Mouse (Mus musculus) kidney, postnatal 36 days (tissue): Measurements from ENCODE around the gene Gpatch11.
"Not testable (repeated sequence)": the region's sequence is repeated elsewhere in the genome, so short reads cannot be mapped to it uniquely, and the experiment has no call there.

ENCODE experiments used
- DNase-seq, 2 experiments: peaks; one replicate each; pipeline ENCODE4 v3.0.0; 2021 to 2022; ENCODE audit warnings: mixed read lengths in 2 of 2

The Gpatch11 gene

GRCm38 (mm10) chr17:78834856-78835835, at the start of gene Gpatch11, which contains the start of gene Heatr5b:
Gene Gpatch11, plus strand, starts transcription at chr17:78835567.
Gene Heatr5b, minus strand, starts transcription at chr17:78835364.
- DNase-seq = peak; percentile 99 to 100

DNA sequence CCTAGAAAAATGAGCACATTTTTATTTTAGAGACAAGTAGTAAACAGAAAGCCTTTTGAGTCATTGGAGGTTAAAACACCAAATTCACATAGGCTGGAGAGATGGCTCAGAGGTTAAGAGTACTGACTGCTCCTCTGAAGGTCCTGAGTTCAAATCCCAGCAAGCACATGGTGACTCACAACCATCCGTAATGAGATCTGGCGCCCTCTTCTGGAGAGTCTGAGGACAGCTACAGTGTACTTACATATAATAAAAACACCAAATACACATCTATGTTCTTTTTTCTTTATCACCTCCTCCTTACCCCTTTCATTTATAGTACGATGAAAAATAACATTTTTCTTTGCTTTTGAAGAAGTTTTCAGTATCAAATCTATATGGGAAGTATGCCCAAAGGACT, 47.1 kb upstream of the Gpatch11 start:
- not testable (repeated sequence) for DNase-seq

GRCm38 (mm10) chr17:78791068-78791689, 44.2 kb upstream of the Gpatch11 start:
- no peak for DNase-seq

DNA sequence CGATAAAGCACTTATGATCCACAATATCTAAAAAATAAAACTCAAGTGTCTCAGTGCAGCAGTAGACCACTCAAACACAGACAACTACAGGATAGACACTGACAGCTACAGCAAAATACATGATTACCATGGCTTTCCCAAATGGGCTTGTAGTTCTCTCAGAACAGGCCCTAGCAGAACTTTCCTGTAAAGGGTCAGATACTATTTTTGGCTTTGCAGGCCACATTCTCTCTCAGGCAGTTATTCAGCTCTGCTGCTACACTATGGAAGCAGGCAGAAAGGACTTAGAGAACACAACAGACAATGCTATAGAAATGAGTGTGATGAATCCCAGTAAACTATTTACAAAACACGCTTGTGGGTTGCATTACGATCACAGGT, 43.7 kb upstream of the Gpatch11 start:
- no peak for DNase-seq

- peak in 1 of 2 experiments; percentile 15 for DNase-seq
Measured at GRCm38 (mm10) chr17:78792122-78792521, 43.2 kb upstream of the Gpatch11 start.

GRCm38 (mm10) chr17:78794390-78794789, 41.0 kb upstream of the Gpatch11 start:
- no peak for DNase-seq

GRCm38 (mm10) chr17:78797222-78797621, 38.1 kb upstream of the Gpatch11 start:
- DNase-seq = no peak

DNA sequence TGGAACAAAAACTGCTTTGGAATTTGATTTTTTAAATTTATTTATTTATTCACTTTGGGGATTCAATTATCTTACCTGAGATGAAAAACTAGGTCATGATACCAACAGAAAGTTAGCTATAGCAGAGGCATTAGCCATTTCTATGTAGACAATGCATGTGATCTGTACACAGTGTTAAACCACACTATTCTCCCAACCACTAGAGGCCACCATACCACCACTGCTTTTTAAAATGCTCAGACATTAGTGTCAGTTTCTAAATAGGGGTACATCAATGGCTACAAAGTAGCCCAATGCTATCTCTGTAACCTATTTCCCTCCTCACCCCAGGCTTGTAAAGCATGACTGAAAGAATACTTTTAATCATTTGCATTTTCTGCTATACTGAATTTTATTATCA, 26.3 kb upstream of the Gpatch11 start:
- no peak for DNase-seq

GRCm38 (mm10) chr17:78809582-78809981, 25.8 kb upstream of the Gpatch11 start:
- no peak for DNase-seq

GRCm38 (mm10) chr17:78824346-78824745, 11.0 kb upstream of the Gpatch11 start:
- no peak for DNase-seq

DNA sequence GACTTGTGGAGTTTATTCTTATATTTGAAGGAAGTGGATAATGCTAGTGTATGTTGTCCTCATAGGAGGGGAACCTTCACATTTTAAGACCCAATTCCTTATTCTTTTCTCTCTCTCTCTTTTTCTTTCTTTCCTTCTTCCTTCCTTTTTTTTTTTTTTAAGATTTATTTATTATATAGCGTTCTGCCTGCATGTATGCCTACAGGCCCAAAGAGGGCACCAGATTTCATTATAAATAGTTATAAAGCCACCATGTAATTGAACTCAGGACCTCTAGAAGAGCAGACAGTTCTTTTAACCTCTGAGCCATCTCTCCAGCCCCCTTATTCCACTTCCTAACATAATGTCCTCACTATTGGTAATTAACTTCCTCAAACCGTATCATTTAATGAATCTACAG, 689 bp downstream of the Gpatch11 start:
- DNase-seq = no peak

DNA sequence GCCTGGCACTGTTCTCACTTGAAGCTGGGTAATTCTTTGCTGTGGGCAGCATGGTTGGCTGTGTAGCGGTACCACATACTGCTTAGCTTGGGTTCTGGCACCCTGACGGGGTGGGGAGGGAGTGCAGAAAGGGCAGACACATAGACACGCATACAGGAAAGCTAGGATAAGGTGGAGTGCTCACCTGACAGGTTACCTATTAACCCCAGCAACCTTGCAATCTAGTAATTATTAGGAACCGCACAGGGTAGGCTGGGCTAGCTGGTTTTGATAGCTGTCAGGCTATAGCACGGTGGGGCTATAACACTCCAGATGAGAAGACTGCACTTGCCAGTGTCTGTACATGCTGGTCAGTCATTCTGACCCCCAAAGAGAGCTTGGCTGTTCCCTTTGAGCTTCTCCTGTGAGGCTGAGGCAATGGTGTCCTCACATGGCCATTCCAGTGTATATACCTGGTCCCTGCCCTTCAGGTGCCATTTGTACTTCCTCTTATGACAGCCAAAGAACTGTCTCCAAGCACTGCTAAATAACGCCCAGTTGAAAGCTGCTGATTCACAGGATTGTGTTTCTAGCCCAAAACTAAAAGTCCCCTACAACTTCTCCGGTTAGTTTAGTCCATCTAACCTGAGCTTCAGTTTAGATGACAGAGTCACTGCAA, 7.0 kb downstream of the Gpatch11 start:
- DNase-seq = no peak

DNA sequence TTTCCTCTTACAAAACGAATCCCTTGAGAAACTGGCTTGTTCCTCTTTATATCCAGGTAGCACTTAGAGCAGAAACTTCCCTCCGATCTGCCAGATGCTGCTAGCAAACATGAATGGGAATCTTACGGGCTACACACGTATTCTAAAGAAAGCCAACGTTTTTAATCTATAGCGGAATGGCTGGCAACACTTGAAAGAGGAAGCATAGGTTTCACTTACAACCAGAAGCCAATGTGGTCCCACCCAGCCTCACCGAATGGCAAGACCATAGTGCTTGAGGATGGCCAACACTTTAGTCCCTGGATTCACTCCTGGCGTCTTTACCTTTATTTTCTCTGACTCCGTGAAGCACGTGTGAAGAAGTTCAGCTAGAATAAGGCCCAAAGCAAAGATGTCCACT, 20.9 kb downstream of the Gpatch11 start:
- DNase-seq = no peak

DNA sequence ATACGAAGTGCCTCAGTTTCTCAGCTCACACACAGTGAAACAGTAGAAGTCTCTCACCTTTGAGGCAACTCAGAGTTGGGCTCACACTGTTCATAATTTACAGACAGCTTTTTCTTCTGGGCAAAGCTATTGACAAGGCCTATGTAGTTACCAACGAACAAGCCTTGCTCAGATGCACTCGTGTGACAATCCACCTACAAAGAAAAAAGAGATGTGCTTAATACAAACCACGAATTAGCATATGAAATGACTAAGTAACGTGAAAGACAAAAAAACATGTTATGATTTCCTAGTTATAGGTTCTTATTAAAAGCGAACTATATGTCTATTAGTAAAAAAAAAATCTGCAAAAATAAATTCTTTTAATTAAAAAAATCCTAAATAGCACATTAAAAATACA, 38.5 kb downstream of the Gpatch11 start:
- DNase-seq = no peak

- peak; percentile 34 to 46 for DNase-seq
Measured at GRCm38 (mm10) chr17:78881878-78882304, 46.5 kb downstream of the Gpatch11 start.

DNA sequence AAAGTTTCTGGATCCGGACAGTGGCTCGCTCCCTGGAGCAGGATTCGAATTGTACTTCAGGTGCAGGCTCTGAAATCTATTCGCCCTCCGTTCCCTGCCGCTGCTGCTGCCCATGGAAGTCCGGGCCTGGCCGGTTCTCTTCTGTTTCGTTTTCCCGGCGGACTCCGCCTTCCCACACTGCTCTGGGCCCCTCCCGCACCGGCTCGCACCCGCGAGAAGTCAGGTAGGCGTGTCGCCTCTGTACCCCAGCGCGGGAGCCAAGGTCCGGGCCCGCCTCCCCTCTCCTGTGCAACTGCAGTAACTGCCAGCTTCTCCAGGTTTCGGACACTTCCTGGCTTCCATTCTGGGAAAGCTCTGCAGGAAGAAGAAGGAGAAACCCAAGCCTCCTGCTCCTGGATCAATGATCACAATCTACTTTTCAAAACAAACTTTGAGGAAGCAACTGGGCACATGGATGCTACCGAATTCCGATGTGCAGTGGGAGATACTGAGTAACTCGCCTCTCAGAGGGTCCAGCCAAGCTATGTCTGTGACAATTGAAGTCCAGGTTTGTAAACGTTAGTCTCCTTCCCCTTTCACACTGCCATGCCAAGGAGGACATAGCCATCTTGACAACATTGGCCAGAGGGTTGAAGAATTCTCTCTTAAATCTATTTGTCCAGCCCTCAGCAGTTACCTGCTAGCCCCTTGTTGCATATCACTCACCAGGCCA, 47.2 kb downstream of the Gpatch11 start, which contains the start of gene Eif2ak2:
Eif2ak2 (minus strand) TSS at position 173 of the 712 bp plus-strand sequence.
- DNase-seq = peak; percentile 94 to 95

GRCm38 (mm10) chr17:78883291-78883690, 47.9 kb downstream of the Gpatch11 start:
- DNase-seq = no peak

GRCm38 (mm10) chr17:78885286-78886065, 50.1 kb downstream of the Gpatch11 start:
- DNase-seq = no peak

DNA sequence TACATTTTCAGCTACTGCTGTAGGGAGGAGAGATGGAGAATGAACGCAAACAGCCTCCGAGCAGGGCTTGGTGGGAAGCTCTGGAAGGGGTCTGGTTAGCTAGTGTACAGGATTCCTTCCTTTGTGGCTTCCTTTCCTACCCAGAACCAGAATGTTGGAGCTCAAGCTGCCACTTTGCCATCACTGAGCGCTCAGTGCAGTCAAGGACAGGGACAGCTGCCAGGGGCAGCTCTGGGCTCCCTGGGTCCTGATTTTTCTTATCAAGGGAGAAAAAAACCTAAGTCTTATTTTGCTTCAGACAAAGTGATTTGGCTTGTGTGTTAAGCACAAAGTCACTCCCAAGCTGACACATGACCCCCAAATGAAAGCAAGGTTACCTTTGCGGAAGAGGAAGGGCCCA, 53.2 kb downstream of the Gpatch11 start:
- DNase-seq = no peak

DNA sequence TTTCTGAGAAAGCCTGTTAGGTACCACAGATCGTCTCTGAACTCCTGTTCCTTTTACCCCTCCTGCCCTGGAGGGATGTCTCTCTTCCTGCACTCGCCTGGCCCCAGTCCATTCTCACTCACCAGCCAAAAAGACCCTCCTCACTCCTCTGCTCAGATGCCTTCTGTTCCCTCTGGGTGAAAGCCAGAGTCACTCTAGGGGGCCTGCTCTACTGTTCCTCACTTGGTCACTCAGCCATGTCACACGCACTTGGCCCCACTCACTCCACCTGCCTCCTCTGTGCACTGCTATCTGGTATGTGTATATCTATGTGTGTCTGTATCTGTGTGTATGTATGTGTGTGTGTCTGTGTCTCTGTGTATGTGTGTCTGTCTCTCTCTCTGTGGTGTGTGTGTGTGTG, 53.8 kb downstream of the Gpatch11 start:
- DNase-seq = no peak

GRCm38 (mm10) chr17:78891020-78891419, 55.7 kb downstream of the Gpatch11 start:
- no peak for DNase-seq

GRCm38 (mm10) chr17:78894991-78895390, 59.6 kb downstream of the Gpatch11 start:
- DNase-seq = no peak
